Mouse (Mus musculus): ENCODE data around the gene Itgb3bp. TPM values are rescaled to one million over a fixed set of nuclear protein-coding genes. Genes with fewer than 3 reads are reported as not detected.

The Itgb3bp gene
- total RNA-seq, 2 experiments from 2014 or later = 3.5 to 6.0 TPM

DNA sequence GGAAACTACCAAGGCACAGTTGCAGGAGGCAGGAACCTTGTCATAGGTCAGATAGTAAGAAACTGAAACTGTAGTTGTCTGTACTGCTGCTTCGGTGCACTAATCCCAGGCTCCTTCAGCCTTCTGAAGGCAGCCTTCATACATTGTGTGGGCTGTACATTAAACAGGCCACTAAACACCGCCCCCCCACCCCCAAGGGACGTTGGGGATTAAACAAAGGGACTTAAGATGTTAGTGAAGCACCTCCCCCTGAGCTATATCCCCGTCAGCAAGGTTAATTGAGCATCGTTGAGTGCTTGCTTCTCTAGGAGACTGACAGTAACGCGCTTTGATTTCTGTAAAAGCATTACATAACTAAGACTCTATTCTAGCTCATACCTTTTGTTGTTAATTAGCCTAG is 189.8 kb downstream of the Itgb3bp start:
- no peak for DNase-seq (ENCODE audit: low spot score in 2 of 2)

DNA sequence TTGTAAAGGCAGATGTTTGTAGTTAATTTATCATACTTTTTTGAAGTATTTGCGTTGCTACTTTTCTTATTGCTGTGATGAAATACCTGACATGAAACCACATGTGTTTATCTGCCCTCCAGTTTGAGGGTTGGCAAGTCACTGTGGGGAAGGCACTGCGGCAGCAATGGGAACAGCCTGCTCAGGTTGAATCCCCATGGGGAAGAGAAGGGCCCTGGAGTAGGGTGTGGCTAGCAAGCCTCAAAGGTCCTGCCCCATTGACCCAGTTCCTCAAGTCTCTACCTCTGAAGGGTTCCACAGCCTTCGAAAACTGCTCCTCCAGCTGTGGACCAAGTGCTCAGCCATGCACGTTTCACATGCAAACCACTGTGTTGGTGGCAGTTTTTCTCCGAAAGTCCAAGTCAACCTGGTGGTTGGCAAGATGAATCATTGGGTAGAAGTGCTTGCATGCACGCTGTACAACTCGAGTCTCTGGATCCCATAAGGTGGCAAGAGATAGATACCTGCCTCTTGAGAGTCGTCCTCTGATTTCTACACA is 203.6 kb downstream of the Itgb3bp start:
- DNase-seq (ENCODE audit: low spot score in 2 of 2) = no peak

DNA sequence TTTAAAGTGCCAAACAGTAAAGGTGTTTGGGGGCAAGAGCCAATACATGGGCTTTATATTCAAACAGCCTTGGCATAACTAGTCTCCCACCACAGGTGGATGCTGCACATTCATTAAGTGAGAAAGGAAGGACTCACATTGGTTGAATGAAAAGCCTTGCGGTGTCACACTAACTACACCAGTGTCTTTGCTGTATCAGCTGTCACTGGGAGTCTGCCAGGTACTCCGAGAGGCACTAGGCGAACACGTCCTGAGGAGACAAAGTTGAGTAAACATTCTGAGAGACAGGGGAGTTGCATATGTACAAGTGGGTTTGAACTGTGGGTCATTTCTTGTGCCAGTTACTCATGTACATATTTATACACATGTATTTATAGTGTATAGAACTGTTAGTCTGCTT is 205.3 kb downstream of the Itgb3bp start:
- no peak for DNase-seq (ENCODE audit: low spot score in 2 of 2)

DNA sequence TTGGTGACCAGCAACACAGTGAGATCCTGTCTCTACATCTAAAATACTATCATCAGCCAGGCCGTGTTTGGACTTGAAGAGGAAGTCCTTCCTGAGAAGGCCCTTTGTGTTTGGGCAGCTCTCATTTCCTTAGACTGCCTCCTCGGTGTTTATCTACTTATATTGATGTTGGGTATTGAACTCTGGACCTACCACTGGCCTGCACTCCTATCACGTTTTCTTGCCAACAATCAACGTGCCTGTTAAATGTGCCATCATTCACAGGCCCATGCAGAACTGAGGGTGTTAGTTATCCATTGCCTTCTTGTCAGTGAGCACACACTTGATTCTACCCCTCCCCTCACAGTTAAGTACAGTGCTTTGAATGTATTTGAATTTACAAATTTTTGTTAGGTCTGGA is 211.7 kb downstream of the Itgb3bp start:
- no peak for DNase-seq (ENCODE audit: low spot score in 2 of 2)

DNA sequence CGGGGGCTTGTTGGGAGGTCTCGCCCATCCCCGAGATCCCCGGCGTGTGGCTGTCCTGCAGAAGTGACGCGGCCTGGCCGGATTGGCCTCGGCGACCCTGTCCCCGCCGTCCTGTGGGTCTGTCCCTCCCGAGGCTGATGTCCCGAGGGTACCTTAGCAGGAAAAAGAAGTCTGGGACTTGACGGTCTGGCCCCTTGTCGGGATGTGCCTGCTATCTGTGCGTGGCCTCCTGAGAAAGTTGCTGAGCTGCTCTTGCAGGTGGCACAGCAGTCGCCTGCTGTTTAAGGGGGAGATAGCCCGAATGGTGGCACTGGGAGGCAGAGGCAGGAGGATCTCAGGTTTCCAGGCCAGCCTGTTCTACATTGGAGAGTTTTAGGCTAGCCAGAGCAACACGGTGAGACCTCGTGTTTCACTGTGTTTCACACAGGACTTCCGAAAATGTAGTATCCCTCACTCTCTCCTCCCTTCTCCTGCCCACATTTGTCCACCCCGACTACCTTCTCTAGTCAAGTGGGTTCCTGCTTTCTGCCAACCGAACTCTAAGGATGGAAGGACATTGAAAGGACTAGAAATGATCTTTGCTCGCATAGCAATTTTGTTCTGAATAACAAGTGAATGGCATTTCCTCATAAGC is 213.7 kb downstream of the Itgb3bp start:
- no peak for DNase-seq (ENCODE audit: low spot score in 2 of 2)

Other genes with a start within 250 kb of the Itgb3bp start
- gene Alg6, start 214.1 kb downstream of the Itgb3bp start, total RNA-seq (2021) = 10 to 100 TPM; 12.9 to 17.1 TPM
- gene Efcab7, start 100.6 kb downstream of the Itgb3bp start, total RNA-seq (2021) = 1 to 10 TPM; 6.1 to 7.5 TPM
- gene Pgm1, start 399 bp downstream of the Itgb3bp start, total RNA-seq (2021) = 10 to 100 TPM; 52.7 to 55.7 TPM
- 1 to 10 TPM; 1.7 to 2.0 TPM for gene Ror1, start 166.0 kb upstream of the Itgb3bp start, total RNA-seq (2021)